Mouse (Mus musculus) testis, adult 2 months (tissue): Measurements from ENCODE around the gene Gm10961. TPM values are rescaled to one million over a fixed set of nuclear protein-coding genes. Genes with fewer than 3 reads are reported as not detected.

ENCODE experiments used
- H3K27ac ChIP-seq: fragments of 200-500 bp; 2 replicates; pipeline ENCODE4 v1.5.1; 2012; ENCODE audit warnings: low read depth, low read length; ENCODE audit not compliant: control insufficient read depth, insufficient read depth
- H3K27me3 ChIP-seq: fragments of 200-500 bp; 2 replicates; pipeline ENCODE4 v1.6.1; 2012; ENCODE audit warnings: mild to moderate bottlenecking, low read length, moderate library complexity; ENCODE audit not compliant: control insufficient read depth, insufficient read depth
- H3K36me3 ChIP-seq: fragments of 200-500 bp; 2 replicates; pipeline ENCODE4 v1.6.1; 2012; ENCODE audit warnings: mild to moderate bottlenecking, low read length; ENCODE audit not compliant: control insufficient read depth, insufficient read depth
- H3K4me1 ChIP-seq: fragments of 200-500 bp; 2 replicates; pipeline ENCODE4 v1.6.1; 2012; ENCODE audit warnings: low read length; ENCODE audit not compliant: control insufficient read depth, insufficient read depth
- H3K4me3 ChIP-seq: fragments of 200-500 bp; 2 replicates; pipeline ENCODE4 v1.5.1; 2012; ENCODE audit warnings: low read depth, mild to moderate bottlenecking, low read length, moderate library complexity, mixed read lengths; ENCODE audit not compliant: control insufficient read depth
- CTCF ChIP-seq: fragments of 200-500 bp; IDR thresholded peaks from 2 replicates; pipeline ENCODE4 v1.5.1; 2012; ENCODE audit warnings: low read depth, mild to moderate bottlenecking, inconsistent platforms, low read length, moderate library complexity; ENCODE audit not compliant: control insufficient read depth, insufficient read depth, insufficient replicate concordance
- POLR2A ChIP-seq: fragments of 200-500 bp; IDR thresholded peaks from 2 replicates; pipeline ENCODE4 v1.6.1; 2012; ENCODE audit warnings: low read depth, mild to moderate bottlenecking, inconsistent platforms, low read length, moderate library complexity; ENCODE audit not compliant: control insufficient read depth
- polyA plus RNA-seq: library from polyadenylated mRNA; depleted of rRNA; stranded (reverse); fragments of >200 nt; gene quantifications from 2 replicates; pipeline ENCODE4 v1.2.3, GENCODE M21; 2012

Gene Gm10961
- polyA plus RNA-seq, 1 experiment = not detected

DNA sequence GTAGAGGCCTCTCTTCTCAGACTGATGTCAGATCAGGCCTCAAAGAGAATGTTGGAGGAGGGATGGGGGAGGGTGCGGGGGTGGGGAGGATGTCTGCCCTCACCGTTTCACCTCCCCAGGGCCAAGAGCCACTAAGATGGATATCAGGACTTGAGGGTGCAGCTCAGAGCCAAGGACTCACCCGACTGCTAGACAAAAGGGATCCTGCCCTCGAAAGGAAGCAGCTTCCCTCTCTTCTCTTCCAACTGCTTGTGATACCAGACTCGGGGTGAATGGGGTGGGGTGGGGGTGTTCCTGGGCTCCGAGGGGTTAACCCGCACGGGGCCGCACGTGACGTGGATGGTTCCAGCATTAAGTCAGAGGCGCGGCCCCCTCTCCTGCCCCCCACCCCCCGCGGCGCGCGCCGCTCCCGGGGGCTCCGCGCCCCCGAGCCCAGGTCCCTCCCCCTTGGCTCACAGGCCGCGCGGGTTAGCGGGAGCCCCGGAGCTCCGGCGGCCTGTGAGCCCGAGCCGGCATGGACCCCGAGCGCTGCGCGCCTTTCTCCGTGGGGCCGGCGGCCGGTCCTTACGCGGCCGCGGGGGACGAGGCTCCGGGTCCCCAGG is 36.4 kb upstream of the Gm10961 start, which contains the start of gene Alx3:
Gene Alx3, plus strand, starts transcription at position 370 of the 602 bp plus-strand sequence.
- TF ChIP-seq CTCF = no peak
- TF ChIP-seq POLR2A = no peak
- Histone ChIP-seq H3K27ac (no peak within 1 kb of the TSS), H3K4me1 (peaks cover 18% of the 10 kb centered on the region), H3K36me3 (no peaks in the 10 kb centered on the region), H3K4me3 (peak within 1 kb of the TSS; percentile 26), H3K27me3 (peaks cover 4% of the 10 kb centered on the region)

DNA sequence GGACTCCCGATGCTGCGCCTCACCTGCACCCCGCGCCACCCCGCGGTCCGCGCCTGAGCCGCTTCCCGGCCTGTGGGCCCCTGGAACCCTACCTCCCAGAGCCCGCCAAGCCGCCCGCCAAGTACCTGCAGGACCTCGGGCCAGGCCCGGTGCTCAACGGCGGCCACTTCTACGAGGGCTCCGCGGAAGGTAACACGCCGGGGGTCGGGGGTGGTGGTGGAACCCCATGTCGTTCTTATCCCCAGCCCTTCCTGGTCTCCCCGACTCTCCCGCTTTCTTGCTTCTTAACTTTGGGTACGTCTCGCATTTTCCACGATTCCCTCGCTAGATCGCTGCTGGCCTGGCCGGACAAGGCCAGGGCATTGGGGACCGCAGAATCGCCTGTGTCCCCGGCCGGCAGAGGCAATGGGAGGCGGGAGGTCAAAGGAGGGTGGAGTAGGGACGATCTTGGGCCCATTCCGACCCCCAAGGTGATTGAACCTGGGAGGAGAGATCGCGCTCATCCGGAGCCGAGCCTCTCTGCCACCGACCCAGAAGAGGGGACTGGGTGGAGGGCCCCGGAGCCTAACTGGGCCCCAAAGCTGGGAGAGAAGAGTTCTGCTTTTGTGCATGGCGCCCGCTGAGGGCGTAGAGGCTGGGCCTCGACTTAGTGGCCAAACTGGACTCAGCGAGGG is 35.7 kb upstream of the Gm10961 start:
- Histone ChIP-seq H3K4me3 (peak overlapping the region; percentile 26), H3K36me3 (no peaks in the 10 kb centered on the region), H3K4me1 (peaks cover 18% of the 10 kb centered on the region), H3K27me3 (peaks cover 4% of the 10 kb centered on the region), H3K27ac (no peak overlapping the region)
- TF ChIP-seq CTCF = no peak
- TF ChIP-seq POLR2A = no peak

DNA sequence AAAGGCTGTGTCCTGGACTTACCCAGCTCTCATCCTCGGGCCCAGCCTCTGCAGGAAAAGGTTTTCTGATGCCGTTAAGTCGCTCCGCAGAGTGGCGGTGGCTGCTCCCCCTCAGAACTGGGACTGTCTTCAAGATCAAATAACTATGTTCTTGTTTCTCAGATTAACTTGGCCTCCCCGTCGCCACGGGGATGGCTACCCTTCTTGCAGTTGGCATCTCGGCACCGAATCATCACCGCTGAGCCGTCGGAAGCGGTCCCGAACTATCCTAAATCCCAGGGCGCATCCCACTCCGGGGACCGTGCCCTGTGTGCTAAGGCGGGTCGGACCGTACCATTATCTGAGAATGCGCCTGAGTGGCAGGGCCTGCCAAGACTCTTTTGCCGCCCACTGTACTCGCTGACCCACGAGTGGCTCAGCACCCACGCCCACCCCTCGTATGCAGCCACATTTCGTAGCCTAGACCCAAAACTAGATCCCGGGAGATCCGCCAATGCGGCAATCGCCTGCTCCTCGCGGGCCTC is 35.1 kb upstream of the Gm10961 start:
- Histone ChIP-seq H3K27ac (no peak overlapping the region), H3K27me3 (peaks cover 4% of the 10 kb centered on the region), H3K4me3 (no peak overlapping the region), H3K4me1 (peaks cover 18% of the 10 kb centered on the region), H3K36me3 (no peaks in the 10 kb centered on the region)
- TF ChIP-seq CTCF = no peak
- TF ChIP-seq POLR2A = no peak

GRCm38 (mm10) chr3:107596559-107596958 is 34.6 kb upstream of the Gm10961 start:
- Histone ChIP-seq H3K4me3 (no peak overlapping the region), H3K4me1 (peaks cover 18% of the 10 kb centered on the region), H3K36me3 (no peaks in the 10 kb centered on the region), H3K27ac (no peak overlapping the region), H3K27me3 (peaks cover 4% of the 10 kb centered on the region)
- TF ChIP-seq CTCF (no peak), POLR2A (no peak)

DNA sequence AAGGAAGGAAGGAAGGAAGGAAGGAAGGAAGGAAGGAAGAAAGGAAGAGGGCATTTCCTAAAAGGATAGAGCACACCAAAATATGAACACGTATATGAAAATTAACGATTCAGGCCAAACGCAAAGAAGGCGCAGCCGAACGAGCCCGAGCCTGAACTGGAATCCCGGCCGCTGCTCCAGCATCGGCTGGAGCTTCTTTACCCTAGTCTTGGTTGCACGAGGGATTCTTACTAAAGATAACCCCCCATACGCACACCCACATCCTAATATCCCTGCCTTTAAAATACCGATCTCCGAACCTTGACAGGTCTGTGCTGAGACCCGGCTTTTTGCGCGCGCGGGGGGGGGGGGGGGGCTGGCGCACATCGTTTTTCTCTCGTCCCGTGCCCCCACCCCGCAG is 34.0 kb upstream of the Gm10961 start:
- peaks cover 4% of the 10 kb centered on the region for H3K27me3 ChIP-seq
- no peak overlapping the region for H3K27ac ChIP-seq
- H3K4me1 ChIP-seq = peaks cover 18% of the 10 kb centered on the region
- H3K36me3 ChIP-seq = no peaks in the 10 kb centered on the region
- no peak overlapping the region for H3K4me3 ChIP-seq
- TF ChIP-seq POLR2A (no peak), CTCF (no peak)

DNA sequence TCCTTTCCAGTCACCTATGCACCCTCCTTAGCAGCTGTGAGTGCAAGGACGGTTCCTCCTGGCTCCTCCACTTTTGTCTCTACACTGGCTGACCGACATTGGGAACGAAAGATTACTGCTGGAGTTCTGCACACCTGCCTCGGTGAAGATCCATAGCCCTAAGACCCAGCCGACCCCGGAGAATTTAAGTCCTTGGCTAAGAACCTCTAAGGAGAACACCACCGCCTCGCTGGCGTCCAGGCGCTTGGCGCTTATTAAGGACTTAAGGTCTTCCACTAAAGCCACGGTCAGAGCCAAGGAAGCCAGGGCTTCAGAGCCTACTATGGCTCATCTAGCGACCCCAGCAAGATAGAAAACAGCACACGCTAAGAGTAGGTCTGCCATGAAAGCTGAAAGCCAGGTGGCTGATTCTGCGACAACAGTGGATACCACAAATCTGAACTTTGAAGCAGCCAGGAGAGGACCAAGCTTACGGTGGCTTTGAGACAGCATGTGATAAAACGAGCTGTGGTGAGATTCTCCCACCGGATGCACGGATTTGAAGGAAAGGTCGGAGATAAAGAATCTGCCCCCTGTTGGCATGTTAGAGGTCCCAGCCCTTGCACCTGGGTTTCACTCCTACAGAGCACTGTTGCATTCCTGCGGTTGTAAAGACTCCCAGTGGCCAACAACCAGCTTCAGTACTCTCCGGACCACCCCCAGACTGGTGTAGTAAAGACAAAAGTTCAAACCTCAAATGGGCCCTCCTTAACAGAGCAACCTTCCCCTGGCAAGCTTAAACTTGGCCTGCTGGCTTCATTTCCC is 33.3 kb upstream of the Gm10961 start:
- Histone ChIP-seq H3K4me3 (no peak overlapping the region), H3K4me1 (peaks cover 18% of the 10 kb centered on the region), H3K27me3 (peaks cover 4% of the 10 kb centered on the region), H3K36me3 (no peaks in the 10 kb centered on the region), H3K27ac (no peak overlapping the region)
- TF ChIP-seq POLR2A (no peak), CTCF (no peak)

GRCm38 (mm10) chr3:107600127-107600526 is 31.0 kb upstream of the Gm10961 start:
- Histone ChIP-seq H3K27ac (no peak overlapping the region), H3K4me3 (no peak overlapping the region), H3K36me3 (no peaks in the 10 kb centered on the region), H3K4me1 (peaks cover 15% of the 10 kb centered on the region), H3K27me3 (peaks cover 2% of the 10 kb centered on the region)
- TF ChIP-seq POLR2A (no peak), CTCF (no peak)
